Mouse (Mus musculus) layer of hippocampus, postnatal 14 days (tissue): ENCODE results near the gene Gm45208. TPM values are rescaled to one million over a fixed set of nuclear protein-coding genes. Genes with fewer than 3 reads are reported as not detected.
A peak's percentile ranks its signal among the peaks of the same experiment; 100 is the strongest.
"Not testable (repeated sequence)": the region's sequence is repeated elsewhere in the genome, so short reads cannot be mapped to it uniquely, and the experiment has no call there.

ENCODE experiments used
- DNase-seq, 2 experiments: peaks; one replicate each; pipeline ENCODE4 v3.0.0; 2021 to 2022; ENCODE audit warnings: low spot score in 2 of 2, mixed read lengths in 1 of 2
- long read RNA-seq, 2 experiments: library from polyadenylated mRNA; stranded (forward); transcript quantifications; one replicate each; pipeline ENCODE4 v2.0.0; 2021
- total RNA-seq, 2 experiments: library from RNA; stranded (reverse); gene quantifications; 2 replicates each; pipeline ENCODE4 v1.2.3; 2021

The Gm45208 gene
- not detected for total RNA-seq
- long read RNA-seq, experiment 1, partial matches to known transcripts: 0 of 2 reads
- long read RNA-seq, experiment 1, other reads (novel, unspliced or antisense): 2 of 2 reads
- long read RNA-seq, experiment 2, partial matches to known transcripts: 7 of 16 reads
- long read RNA-seq, experiment 2, other reads (novel, unspliced or antisense): 9 of 16 reads

DNA sequence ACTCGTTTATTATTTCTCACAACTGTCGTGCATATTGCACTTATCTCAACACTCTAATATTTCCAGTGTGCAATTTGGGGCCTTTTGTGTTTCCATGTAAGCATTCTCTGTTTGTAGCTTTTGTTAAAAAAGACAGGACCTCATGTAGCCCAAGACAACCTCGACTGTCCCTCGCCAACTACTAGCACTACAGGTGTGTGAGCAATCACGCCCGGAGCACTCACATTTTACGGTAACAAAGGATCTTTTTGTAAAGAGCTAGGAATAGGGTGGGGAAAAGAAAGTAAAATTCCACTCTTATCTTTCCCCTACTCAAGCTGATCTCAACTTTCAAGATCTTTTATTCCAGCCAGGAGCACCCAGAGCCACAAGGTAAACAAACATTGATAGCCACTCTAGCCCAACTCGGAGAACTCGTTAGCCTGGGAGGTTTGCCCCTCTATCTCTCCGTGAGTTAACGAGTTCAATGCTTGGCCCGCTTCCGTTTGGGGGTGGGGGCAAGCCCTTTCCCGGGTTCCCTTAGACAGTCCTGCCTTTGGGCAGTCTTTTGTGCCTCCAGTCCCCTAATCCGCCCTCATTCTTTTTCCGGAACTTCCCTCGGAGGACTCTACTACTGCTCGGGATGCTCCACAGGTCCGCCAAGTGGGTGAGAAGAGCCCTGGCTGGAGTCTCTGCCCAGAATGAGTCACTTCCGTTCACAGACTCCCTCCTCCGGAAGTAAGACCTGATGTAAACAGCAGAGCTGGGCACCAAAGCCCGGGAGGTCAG is at the start of gene Gm45208:
Gene Gm45208, plus strand, starts transcription at position 732 of the 768 bp plus-strand sequence.
- DNase-seq: peak; percentile 62 to 80

DNA sequence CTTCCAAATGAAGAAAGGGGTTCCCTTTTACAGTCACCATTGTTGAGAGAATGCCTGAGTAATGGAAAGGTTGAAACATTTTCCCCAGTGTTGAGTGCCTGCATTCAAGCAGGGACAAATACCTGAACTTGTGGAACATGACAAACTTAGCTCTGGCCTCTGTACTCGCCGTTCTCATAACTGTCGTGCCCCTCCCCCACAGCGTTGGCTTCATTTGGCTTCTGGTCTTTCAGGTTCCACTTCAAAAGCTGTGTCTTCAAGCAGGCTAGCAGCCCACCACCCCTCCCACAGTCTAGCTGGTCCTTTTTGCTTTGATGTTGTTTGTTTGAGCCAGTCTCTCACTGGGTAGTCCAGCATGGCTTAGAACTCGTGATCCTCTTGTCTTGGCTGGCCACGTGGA is 49.3 kb upstream of the Gm45208 start:
- no peak for DNase-seq

DNA sequence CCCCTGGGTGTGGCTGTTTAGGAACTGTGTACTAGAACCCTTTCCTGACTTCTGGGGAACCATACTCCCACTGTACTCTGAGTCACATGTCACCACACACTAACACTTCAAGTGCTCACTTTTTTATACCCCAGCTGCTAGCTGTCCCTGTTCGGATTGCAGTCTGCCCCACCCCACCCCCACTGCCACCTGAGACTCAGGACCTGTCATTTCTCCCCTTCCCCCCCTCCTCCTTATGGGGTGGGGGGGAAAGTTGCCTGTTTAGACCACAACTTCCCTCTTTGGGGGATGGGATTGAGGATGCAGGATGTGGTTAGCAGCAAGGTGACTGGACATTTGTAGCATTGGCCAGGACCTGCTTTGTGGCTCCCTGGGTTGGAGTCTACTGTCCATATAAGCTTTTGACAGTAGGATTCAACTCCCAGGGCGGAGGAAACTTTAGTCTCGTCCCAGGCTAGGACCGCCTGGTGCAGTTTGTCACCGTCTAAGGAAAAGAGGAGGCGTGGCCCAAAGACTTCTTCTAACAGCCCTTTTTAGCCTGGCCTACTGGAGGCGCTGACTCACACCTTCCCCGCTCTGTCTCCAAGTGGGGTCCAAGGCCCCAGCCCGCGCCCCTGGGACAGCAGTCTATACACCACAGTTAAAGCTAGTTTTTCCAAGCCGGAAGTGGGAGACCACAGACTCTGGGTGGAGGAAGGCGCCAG is 48.3 kb upstream of the Gm45208 start:
- DNase-seq: no peak

DNA sequence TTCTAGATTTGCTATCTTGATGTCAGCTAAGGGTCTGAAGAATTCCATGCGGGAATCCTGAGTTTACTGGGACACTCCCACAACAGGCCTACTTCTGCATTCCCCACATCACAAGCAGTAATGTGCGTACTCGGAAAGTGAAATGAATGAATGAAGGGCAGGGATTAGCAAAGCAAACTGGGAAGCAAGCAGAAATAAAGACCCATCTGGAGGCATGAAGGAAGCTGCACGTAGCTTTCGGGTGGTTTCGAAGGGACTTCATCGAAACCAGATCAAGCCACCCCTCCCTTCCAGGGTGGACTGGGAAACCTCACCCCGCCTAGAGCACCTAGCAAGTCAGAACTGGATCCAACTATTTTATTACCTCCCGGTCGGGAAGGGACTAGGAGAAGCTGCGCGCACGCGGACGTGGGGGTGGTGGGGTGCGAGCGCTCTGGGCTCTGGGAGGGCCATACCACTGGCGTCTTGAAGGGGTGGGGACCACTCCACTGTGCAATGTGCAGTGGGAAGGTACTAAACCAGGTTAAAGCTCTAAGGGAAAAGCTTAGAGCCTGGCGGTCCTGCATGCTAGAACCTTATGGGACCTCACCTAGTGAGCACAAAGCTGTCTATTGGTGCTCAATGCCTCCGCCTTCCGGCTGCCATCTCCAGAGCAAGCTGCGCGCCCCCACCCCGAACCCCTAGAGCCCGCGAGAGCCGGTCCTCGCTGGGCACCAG is 47.6 kb upstream of the Gm45208 start:
- no peak for DNase-seq

DNA sequence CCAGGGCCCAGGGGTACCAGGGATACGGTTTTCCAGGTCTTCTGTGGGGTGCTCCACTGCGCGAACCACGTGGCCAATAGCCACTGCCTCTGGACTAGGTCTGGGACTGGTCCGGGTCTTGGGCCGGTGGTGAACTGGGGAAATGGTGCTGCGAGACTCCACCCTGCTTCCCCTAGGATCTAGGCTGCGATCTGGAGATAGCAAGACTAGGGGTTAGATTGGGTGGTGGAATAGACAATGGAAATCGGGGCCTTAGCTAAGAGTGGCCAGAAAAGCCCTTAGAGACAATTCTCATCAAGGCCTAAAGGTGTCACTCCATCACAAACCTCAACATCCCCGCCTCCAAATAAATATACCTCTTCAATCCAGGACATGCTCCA is 47.1 kb upstream of the Gm45208 start:
- DNase-seq: no peak

DNA sequence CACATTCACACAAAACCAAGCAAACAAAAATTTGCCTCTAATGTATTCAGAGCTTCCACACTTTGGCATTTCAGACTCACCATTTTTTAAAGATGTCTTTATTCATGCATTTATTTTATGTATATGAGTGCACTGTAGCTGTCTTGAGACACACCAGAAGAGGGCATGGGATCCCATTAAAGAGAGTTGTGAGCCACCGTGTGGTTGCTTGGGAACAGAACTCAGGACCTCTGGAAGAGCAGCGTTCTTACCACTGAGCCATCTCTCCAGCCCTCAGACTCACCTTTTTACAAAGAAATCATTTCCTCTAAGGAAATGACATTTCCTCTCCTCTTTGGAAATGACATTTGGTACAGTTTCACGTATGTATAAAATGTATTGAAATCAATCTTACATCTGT is 43.1 kb upstream of the Gm45208 start:
- no peak for DNase-seq

DNA sequence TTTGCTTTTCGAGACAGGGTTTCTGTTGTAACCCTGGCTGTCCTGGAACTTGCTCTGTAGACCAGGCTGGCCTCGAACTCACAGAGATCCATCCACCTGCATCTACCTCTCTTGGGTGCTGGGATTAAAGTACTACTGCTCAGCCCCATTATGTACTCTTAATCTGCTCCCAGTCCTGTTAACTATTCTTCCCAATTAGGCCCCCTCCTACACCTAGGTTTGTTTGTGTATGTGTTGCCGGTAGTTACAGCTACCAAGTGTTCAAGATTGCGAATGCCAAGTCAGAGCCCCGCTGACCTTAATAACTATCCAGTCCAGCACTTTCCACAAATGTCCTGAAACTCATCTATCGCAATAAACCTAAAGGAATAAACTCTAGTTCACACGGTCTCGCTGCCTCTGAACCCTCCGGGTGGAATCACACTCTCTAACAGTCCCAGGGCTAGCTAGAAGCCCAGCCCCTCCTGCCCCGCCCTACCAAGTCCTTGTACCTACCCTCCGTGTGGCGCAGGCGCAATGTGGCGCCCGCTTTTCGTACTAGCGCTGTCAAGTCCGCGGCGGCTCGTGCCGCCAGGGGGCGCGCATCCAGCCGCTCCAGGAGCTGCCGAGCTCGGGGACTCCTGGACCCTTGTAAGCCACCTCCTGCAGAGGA is 42.5 kb upstream of the Gm45208 start:
- DNase-seq: peak; percentile 80 to 83

DNA sequence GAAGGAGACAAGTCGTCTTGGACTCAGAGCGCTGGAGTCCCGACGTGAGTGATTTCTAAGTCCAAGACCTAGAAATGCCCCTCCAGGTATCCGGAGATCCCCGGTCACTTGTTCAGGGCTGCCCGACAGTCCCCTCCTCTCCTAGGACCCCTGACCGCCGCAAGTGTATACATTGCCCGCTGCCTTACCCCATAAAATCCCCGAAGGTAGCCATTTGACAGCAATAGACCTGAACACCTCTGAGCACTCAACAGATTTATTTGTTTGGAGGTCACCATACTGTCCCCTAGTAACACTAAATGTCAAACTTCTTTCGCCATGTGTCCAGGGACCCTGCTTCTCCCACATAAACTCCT is 42.0 kb upstream of the Gm45208 start:
- no peak for DNase-seq

DNA sequence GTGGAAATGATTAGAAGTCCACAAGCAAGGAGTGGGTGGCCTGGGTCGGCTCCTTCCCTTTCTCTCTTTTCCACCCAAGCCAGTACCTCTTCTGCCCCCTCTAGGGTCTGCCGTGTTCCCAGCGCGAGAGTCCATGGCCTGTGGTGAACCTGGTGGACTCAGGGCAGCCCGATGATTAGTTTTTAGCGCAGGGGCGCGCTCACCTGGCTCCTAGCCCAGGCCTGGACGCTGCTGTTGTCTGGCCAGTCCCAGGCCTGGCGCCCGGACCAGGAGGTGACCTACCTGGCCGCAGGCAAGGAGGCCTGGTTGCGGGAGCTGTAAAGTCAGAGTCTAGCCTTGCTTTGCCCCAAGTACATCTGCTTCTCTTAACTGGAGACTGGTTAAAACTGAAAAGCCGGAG is 41.2 kb upstream of the Gm45208 start, which contains the start of gene Magix:
Gene Magix, minus strand, starts transcription at position 388 of the 400 bp plus-strand sequence.
- no peak for DNase-seq

DNA sequence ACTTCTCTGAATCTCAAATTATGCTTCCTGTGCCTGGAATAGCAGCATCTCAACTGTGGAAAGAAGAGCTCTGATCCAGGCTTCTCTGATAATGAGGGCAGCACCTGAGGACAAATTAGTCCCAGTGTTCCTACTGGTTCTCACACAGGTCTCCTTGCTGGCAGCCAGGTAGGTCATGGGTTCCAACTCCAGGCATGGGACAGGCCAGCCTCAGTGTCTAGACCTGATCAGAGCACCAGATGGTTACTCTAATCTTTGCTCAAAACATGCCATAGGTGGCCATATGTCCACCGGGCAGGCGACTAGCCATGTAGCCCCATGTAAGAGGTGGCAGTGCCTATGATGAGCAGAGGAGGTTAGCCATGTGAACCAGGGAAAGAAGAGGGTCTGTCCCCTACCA is 33.7 kb upstream of the Gm45208 start:
- DNase-seq: no peak

DNA sequence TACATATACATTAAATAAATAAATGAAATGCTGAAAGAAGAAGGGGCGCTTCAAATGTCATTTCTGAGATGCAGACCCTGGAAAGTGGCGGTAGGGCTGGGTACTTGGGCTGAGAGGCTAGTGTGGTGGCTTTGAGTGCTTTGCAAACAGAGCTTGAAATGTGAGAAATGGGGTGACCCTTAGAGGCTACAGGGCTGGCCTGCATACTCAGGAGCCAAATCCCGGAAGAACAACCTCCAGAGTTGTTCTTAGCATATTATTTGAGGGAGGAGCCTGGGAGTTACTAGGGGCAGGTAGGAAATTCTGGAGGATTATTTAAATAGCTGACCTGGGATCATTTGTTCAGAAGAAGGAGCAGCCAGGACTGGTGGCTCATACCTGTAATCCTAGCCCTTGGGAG is 31.6 kb upstream of the Gm45208 start:
- no peak for DNase-seq

DNA sequence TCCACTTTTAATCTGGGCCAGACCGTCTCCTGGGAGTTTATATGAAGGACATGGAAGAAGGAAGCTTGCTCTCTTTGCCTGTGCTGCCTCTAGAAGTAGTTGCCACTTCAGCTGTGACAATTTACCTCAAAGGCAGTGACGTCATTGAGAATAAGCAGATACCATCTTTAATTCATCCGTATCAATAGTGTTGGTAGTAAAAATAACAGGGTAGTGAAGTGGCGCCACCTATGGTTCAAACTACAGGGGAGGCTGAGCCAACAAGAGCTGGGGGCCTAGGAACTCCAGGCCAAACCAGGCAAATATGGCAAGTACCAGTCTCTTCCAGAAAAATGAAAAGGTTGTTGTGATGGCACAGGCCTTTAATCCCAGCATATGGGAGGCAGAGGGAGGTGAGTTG is 29.2 kb upstream of the Gm45208 start:
- DNase-seq: no peak

DNA sequence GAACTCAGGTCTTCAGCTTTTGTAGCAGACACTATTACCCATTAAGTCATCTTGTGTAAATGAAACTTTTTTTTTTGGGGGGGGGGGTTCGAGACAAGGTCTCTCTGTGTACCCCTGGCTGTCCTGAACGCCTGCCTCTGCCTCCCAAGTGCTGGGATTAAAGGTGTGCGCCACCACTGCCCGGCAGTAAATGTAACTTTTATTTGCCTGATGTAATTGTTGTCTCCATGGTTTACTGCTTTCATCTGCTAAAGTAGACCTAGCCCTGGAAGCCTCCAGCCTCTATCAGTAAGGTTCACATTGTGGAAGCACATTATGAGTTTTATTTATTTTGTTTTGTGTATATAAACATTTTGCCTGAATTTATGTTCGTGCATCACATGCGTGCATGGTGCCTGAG is 25.5 kb upstream of the Gm45208 start:
- no peak for DNase-seq

DNA sequence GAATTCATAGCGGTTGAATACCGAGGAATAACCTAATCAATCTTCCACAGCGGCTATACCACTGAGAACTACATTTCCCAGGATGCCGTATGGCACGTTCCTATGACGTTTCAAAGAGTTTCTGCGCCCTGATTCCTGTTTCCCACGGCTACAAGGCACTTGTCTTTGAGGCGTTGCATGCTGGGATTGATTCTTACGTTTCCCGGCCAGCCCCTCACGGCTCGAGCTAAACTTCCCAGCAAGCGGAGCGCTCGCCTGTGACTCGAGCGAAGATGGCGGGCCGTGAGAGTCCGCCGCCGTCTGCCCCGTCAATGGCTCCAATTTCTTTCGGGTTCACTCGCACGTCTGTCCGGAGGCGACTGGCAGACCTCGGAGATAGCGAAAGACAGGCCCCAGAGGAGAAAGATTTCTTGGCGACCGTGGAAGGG is 25.1 kb upstream of the Gm45208 start, which contains the start of gene Gpkow:
Gene Gpkow, plus strand, starts transcription at position 178 of the 428 bp plus-strand sequence.
- peak; percentile 64 to 90 for DNase-seq

DNA sequence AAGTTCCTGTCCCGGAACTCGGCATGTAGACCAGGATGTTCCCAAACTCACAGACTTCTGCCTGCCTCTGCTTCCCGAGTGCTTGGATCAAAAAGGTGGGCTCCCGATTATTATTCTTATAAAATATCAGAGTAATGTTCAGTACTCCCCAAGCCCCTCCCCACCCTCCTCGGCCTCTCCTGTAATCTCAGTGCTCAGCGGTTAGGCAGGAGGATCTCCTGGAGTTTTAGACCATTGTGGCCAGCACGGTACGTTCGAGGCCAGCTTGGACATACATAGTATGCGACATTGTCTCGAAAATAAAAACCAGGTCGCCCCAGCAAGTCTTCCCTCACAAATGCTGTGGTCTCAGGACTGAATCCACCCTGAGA is 8.3 kb upstream of the Gm45208 start:
- not testable (repeated sequence) for DNase-seq

DNA sequence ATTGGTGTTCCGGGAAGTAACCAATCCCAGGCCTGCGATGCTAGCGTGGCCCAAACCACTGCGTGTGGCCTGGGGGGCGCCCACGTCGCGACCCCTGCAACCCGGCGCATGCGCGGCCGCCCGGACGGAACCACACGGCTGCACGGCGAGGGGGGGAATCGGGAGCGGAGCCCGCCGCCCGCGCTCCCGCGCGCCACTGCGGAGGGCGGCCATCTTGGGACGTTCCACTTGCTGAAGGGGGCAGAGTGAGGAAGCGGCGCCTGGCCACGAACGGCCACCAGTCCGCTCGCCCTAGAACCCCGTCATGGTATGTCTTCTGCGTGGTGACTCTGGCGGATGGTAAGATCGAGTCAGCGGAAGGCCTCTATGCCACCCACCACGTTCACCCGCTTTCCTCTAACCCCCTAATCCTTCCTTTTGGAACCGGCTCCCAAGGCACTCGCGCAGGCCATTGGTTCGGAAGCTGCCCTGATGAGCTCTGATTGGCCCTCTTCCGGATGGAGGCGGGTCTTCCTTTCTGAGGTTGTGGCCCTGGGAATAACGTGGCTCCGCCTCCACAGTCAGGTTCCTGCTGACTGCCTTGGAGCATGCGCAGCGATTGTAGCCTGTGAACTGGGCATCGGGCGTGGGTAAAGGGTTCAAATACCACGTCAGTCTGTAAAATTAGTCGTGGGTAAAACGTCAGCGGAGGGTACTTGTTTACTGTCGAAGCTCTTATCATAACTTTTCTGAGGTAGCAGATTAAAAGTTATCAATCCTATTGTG is 7.7 kb upstream of the Gm45208 start, which contains the start of gene Wdr45:
Gene Wdr45, plus strand, starts transcription at position 199 of the 765 bp plus-strand sequence.
- peak; percentile 89 to 96 for DNase-seq

DNA sequence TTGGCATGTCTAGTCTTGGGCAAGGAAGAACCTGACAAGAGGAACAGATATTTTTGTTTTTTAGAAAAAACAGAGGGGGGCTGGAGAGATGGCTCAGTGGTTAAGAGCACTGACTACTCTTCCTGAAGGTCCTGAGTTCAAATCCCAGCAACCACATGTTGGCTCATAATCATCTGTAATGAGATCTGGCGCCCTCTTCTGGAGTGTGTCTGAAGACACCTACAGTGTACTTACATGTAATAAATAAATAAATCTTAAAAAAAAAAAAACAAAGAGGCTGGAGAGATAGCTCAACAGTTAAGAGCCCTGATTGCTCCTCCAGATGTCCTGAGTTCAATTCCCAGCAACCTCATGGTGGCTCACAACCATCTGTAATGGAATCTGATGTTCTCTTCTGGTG is 6.0 kb upstream of the Gm45208 start:
- DNase-seq: not testable (repeated sequence)

DNA sequence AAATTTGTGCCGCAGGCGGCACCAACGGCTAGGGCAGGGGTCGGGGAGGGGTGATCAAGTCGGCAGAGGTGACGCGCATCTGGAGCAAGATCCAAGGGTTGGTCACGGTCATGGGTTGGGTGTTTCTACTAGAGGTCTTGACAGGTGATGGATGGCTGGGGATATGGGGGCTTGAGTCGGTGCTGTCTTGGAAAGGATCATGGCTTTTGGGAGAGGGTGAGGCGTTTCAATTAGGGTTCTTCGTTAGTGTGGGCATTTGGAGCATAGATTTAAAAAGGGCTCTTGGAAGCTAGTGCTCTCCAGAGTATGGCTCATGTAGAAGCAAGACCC is 202 bp downstream of the Gm45208 start:
- no peak for DNase-seq

DNA sequence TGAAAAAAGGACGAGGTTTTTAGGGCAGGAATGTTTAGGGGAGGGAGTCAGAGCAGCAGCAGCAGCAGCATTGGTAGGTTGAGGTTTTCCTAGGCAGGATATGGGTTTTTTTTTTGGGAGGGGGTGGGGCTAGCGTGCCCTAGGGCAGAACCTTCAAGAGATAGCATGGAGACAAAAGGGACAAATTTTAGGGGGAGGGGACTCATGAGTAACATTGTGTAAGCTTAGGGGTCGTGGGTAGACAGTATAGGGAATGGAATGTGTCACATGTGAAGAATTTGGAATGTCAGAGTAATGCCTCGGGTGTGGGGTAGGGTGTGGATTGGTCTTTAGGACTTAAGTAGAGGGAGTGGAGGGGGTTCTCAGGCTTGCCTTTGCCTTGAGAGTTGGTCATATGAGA is 646 bp downstream of the Gm45208 start:
- no peak for DNase-seq

DNA sequence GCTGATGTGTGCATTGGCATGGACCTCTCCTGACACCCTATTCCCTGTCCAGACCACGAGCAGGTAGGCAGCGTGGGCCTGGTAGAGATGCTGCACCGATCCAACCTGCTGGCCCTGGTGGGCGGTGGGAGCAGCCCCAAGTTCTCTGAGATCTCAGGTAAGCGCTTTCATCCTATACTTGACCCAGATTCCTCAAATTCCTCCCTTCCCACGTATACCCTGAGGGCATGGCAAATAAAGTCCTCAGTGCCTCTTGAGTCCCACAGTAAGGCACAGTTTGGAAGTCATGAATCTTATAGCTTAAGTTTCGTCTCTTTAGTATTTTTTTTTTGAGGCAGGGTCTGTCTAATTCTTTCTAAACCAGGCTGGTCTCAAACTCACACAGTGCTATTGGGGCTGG is 2.1 kb downstream of the Gm45208 start:
- no peak for DNase-seq
